Mouse (Mus musculus): ENCODE results near the gene Fuom.

The Fuom gene

GRCm38 (mm10) chr7:140057413-140058407, 44.5 kb downstream of the Fuom start:
- no peak for DNase-seq (ENCODE audit: low spot score in 2 of 2)

GRCm38 (mm10) chr7:140054124-140054523, 48.1 kb downstream of the Fuom start:
- no peak for DNase-seq (ENCODE audit: low spot score in 2 of 2)

- no peak for DNase-seq (ENCODE audit: low spot score in 2 of 2)
Observed at GRCm38 (mm10) chr7:140049115-140049689, 53.0 kb downstream of the Fuom start.

GRCm38 (mm10) chr7:140048361-140049114, 53.7 kb downstream of the Fuom start, which contains the start of gene Msx3:
Gene Msx3, minus strand, starts transcription at chr7:140049089.
- no peak for DNase-seq (ENCODE audit: low spot score in 2 of 2)

- DNase-seq (ENCODE audit: low spot score in 2 of 2): no peak
Observed at GRCm38 (mm10) chr7:140047811-140048311, 54.4 kb downstream of the Fuom start.
